Mouse (Mus musculus): ENCODE measurements around the gene Fndc7. TPM values are rescaled to one million over a fixed set of nuclear protein-coding genes. Genes with fewer than 3 reads are reported as not detected.

The Fndc7 gene
- polyA plus RNA-seq, 1 experiment from 2014 or later, result 1.9 TPM

GRCm38 (mm10) chr3:108853266-108853665, 36.5 kb downstream of the Fndc7 start:
- no peak overlapping the region for H3K4me3 ChIP-seq (ENCODE audit: low read depth, low read length)
- no peak overlapping the region for H3K4me2 ChIP-seq (replicated peaks; ENCODE audit: low read depth, low read length)
- H3K27ac ChIP-seq (ENCODE audit: low read length), result no peak overlapping the region
- WGBS, result 73% methylated on average over 1 of the region's 1 CpGs
- H3K4me1 ChIP-seq (ENCODE audit: insufficient read depth, low read depth, low read length), result peaks cover 15% of the 10 kb centered on the region; the same call in 1 of the 2 replicates
- H3K9ac ChIP-seq (replicated peaks; ENCODE audit: low read depth), result no peak overlapping the region
- H3K27me3 ChIP-seq (replicated peaks; ENCODE audit: insufficient read depth, low read length), result no peaks in the 10 kb centered on the region
- TF ChIP-seq EP300 (IDR thresholded peaks at IDR 0.05) (no peak), CTCF (IDR thresholded peaks at IDR 0.05) (no peak)
- no peaks in the 10 kb centered on the region for H3K9me3 ChIP-seq (ENCODE audit: low read length)
- no peak for ATAC-seq
- H3K36me3 ChIP-seq (ENCODE audit: insufficient read depth, low read length), result no peaks in the 10 kb centered on the region
- DNase-seq (ENCODE audit: low spot score), result no peak

GRCm38 (mm10) chr3:108851996-108852697, 37.7 kb downstream of the Fndc7 start:
- no peaks in the 10 kb centered on the region for H3K27me3 ChIP-seq (replicated peaks; ENCODE audit: insufficient read depth, low read length)
- TF ChIP-seq CTCF (IDR thresholded peaks at IDR 0.05) (no peak), EP300 (IDR thresholded peaks at IDR 0.05) (no peak)
- H3K4me1 ChIP-seq (ENCODE audit: insufficient read depth, low read depth, low read length), result peaks cover 15% of the 10 kb centered on the region; the same call in 1 of the 2 replicates
- H3K4me2 ChIP-seq (replicated peaks; ENCODE audit: low read depth, low read length), result no peak overlapping the region
- H3K9me3 ChIP-seq (ENCODE audit: low read length), result no peaks in the 10 kb centered on the region
- 48% methylated on average over 6 of the region's 6 CpGs for WGBS
- ATAC-seq, result no peak
- H3K4me3 ChIP-seq (ENCODE audit: low read depth, low read length), result no peak overlapping the region
- H3K9ac ChIP-seq (replicated peaks; ENCODE audit: low read depth), result no peak overlapping the region
- H3K36me3 ChIP-seq (ENCODE audit: insufficient read depth, low read length), result no peaks in the 10 kb centered on the region
- DNase-seq (ENCODE audit: low spot score), result no peak
- H3K27ac ChIP-seq (ENCODE audit: low read length), result no peak overlapping the region

GRCm38 (mm10) chr3:108851554-108851953, 38.3 kb downstream of the Fndc7 start:
- no peak overlapping the region for H3K4me2 ChIP-seq (replicated peaks; ENCODE audit: low read depth, low read length)
- H3K9ac ChIP-seq (replicated peaks; ENCODE audit: low read depth), result no peak overlapping the region
- ATAC-seq, result no peak
- H3K4me3 ChIP-seq (ENCODE audit: low read depth, low read length), result no peak overlapping the region
- no peaks in the 10 kb centered on the region for H3K36me3 ChIP-seq (ENCODE audit: insufficient read depth, low read length)
- no peaks in the 10 kb centered on the region for H3K27me3 ChIP-seq (replicated peaks; ENCODE audit: insufficient read depth, low read length)
- TF ChIP-seq CTCF (IDR thresholded peaks at IDR 0.05) (no peak), EP300 (IDR thresholded peaks at IDR 0.05) (no peak)
- peaks cover 12% of the 10 kb centered on the region; the same call in 1 of the 2 replicates for H3K4me1 ChIP-seq (ENCODE audit: insufficient read depth, low read depth, low read length)
- no peak overlapping the region for H3K27ac ChIP-seq (ENCODE audit: low read length)
- no peaks in the 10 kb centered on the region for H3K9me3 ChIP-seq (ENCODE audit: low read length)
- DNase-seq (ENCODE audit: low spot score), result no peak
- 57% methylated on average over 3 of the region's 3 CpGs for WGBS

- Histone ChIP-seq H3K27ac (ENCODE audit: low read length) (no peak overlapping the region), H3K27me3 (replicated peaks; ENCODE audit: insufficient read depth, low read length) (no peaks in the 10 kb centered on the region), H3K4me3 (ENCODE audit: low read depth, low read length) (no peak overlapping the region), H3K36me3 (ENCODE audit: insufficient read depth, low read length) (no peaks in the 10 kb centered on the region), H3K4me1 (ENCODE audit: insufficient read depth, low read depth, low read length) (0 out of 2 replicates have a peak, but pooled peaks cover 11% of the 10 kb centered on the region), H3K9me3 (ENCODE audit: low read length) (no peaks in the 10 kb centered on the region), H3K9ac (replicated peaks; ENCODE audit: low read depth) (no peak overlapping the region), H3K4me2 (replicated peaks; ENCODE audit: low read depth, low read length) (no peak overlapping the region)
- TF ChIP-seq EP300 (IDR thresholded peaks at IDR 0.05), result no peak
- TF ChIP-seq CTCF (IDR thresholded peaks at IDR 0.05), result no peak
- ATAC-seq (no peak), DNase-seq (ENCODE audit: low spot score) (no peak)
- 81% methylated on average over 2 of the region's 2 CpGs for WGBS
Measured at GRCm38 (mm10) chr3:108851075-108851474, 38.7 kb downstream of the Fndc7 start.

GRCm38 (mm10) chr3:108850506-108850905, 39.3 kb downstream of the Fndc7 start:
- H3K27me3 ChIP-seq (replicated peaks; ENCODE audit: insufficient read depth, low read length), result no peaks in the 10 kb centered on the region
- DNase-seq (ENCODE audit: low spot score) (peak; percentile 46), ATAC-seq (no peak)
- no peak overlapping the region; the same call in 1 of the 2 replicates for H3K27ac ChIP-seq (ENCODE audit: low read length)
- no peaks in the 10 kb centered on the region for H3K9me3 ChIP-seq (ENCODE audit: low read length)
- WGBS, result 28% methylated on average over 3 of the region's 3 CpGs
- 0 out of 2 replicates have a peak, but pooled peaks cover 6% of the 10 kb centered on the region for H3K4me1 ChIP-seq (ENCODE audit: insufficient read depth, low read depth, low read length)
- H3K4me3 ChIP-seq (ENCODE audit: low read depth, low read length), result no peak overlapping the region
- no peak overlapping the region for H3K4me2 ChIP-seq (replicated peaks; ENCODE audit: low read depth, low read length)
- TF ChIP-seq CTCF (IDR thresholded peaks at IDR 0.05), result no peak
- no peak for TF ChIP-seq EP300 (IDR thresholded peaks at IDR 0.05)
- H3K36me3 ChIP-seq (ENCODE audit: insufficient read depth, low read length), result no peaks in the 10 kb centered on the region
- no peak overlapping the region for H3K9ac ChIP-seq (replicated peaks; ENCODE audit: low read depth)

GRCm38 (mm10) chr3:108846616-108847015, 43.2 kb downstream of the Fndc7 start:
- no peaks in the 10 kb centered on the region for H3K9me3 ChIP-seq (ENCODE audit: low read length)
- H3K4me3 ChIP-seq (ENCODE audit: low read depth, low read length), result no peak overlapping the region
- H3K36me3 ChIP-seq (ENCODE audit: insufficient read depth, low read length), result no peaks in the 10 kb centered on the region
- H3K4me1 ChIP-seq (ENCODE audit: insufficient read depth, low read depth, low read length), result 0 out of 2 replicates have a peak, but pooled peaks cover 5% of the 10 kb centered on the region
- ATAC-seq, result no peak
- TF ChIP-seq EP300 (IDR thresholded peaks at IDR 0.05) (no peak), CTCF (IDR thresholded peaks at IDR 0.05) (no peak)
- no peak overlapping the region for H3K27ac ChIP-seq (ENCODE audit: low read length)
- H3K9ac ChIP-seq (replicated peaks; ENCODE audit: low read depth), result no peak overlapping the region
- WGBS, result 60% methylated on average over 3 of the region's 3 CpGs
- H3K27me3 ChIP-seq (replicated peaks; ENCODE audit: insufficient read depth, low read length), result no peaks in the 10 kb centered on the region
- H3K4me2 ChIP-seq (replicated peaks; ENCODE audit: low read depth, low read length), result no peak overlapping the region
- DNase-seq (ENCODE audit: low spot score), result no peak

Measured in lung, postnatal 0 days (tissue).